Mouse (Mus musculus) E14TG2a.4 (cell line): ENCODE measurements around the gene Hist1h2ae.

ENCODE experiments used
- CTCF ChIP-seq: conservative IDR thresholded peaks from 2 replicates; pipeline ENCODE4 v1.5.1; 2014; ENCODE audit warnings: low read length
- POU5F1 ChIP-seq: IDR thresholded peaks from 2 replicates; pipeline ENCODE4 v1.6.1; 2014; ENCODE audit warnings: low read length, borderline replicate concordance

GRCm38 (mm10) chr13:23526312-23526711 lies 44.7 kb downstream of the Hist1h2ae start:
- no peak for TF ChIP-seq CTCF
- no peak for TF ChIP-seq POU5F1
